Mouse (Mus musculus) hindbrain, embryonic 15.5 days (tissue): ENCODE measurements at regions not wholly inside any gene's neighbourhood (a gene's known extent, or its start where the extent isn't known, plus 50 kb on each side); places are given as distances from the start of the nearest gene placed in this dataset.

ENCODE experiments used
- ATAC-seq: fragments of 200-750 bp; cut with Nextera tagmentation; 2 replicates; pipeline ENCODE4 v1.8.0; 2017; ENCODE audit warnings: low read depth, moderate number of reproducible peaks, moderate TSS enrichment; ENCODE audit not compliant: low FRiP score
- H3K27ac ChIP-seq: fragments of 300-500 bp; sonication (generic); replicated peaks from 2 replicates; pipeline ENCODE4 v1.5.1; 2015; ENCODE audit warnings: mild to moderate bottlenecking, inconsistent platforms
- H3K27me3 ChIP-seq: fragments of 300-500 bp; sonication (generic); 2 replicates; pipeline ENCODE4 v1.6.1; 2015; ENCODE audit warnings: control low read depth, inconsistent platforms
- H3K36me3 ChIP-seq: fragments of 300-500 bp; sonication (generic); 2 replicates; pipeline ENCODE4 v1.6.1; 2015; ENCODE audit warnings: control low read depth, inconsistent platforms
- H3K4me1 ChIP-seq: fragments of 300-500 bp; sonication (generic); replicated peaks from 2 replicates; pipeline ENCODE4 v1.6.1; 2015; ENCODE audit warnings: control low read depth, inconsistent platforms
- H3K4me2 ChIP-seq: fragments of 300-500 bp; sonication (generic); 2 replicates; pipeline ENCODE4 v1.6.1; 2015; ENCODE audit warnings: moderate library complexity, mild to moderate bottlenecking, inconsistent platforms
- H3K4me3 ChIP-seq: fragments of 300-500 bp; sonication (generic); 2 replicates; pipeline ENCODE4 v1.5.1; 2015; ENCODE audit warnings: mild to moderate bottlenecking, inconsistent platforms
- H3K9ac ChIP-seq: fragments of 300-500 bp; sonication (generic); 2 replicates; pipeline ENCODE4 v1.6.1; 2015; ENCODE audit warnings: inconsistent platforms
- H3K9me3 ChIP-seq: fragments of 300-500 bp; sonication (generic); 2 replicates; pipeline ENCODE4 v1.6.1; 2016; ENCODE audit warnings: control low read depth, inconsistent platforms
- WGBS: fragments of 180-500 bp; shearing (Covaris S2); methylation state at CpG from one replicate; pipeline ENCODE4 v1.1.7; 2015; 5-methylcytosine and 5-hydroxymethylcytosine counted together

DNA sequence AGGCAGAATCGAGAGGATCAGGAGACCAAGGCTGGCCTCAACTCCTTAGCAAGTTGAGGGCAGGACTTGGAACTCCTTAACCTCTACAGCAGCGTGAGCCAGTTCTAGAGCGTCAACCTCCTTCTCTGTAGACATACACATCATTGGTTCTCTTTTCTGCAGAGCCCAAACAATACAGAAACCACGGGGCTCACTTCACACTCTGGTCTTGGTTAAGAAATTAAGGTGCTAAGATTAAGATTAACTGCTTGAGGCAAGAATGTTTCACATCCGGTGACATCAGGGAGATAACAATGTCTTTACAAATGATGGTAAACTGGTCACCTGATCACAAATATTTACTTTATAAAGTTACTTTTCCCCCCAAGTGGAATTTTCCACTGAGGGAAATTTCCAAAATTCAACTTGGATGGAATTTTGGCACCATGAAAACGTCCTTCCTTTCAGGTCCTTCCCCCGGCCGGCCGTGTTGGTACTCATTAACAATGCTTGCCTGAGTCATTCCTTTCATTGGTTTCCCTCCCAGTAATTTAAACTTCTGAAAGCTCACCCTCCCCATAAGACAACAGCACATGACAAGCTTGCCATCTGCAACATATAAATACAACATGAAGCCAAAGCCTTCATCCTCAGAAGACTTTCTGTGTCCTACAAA, 77.3 kb upstream of the Kdm7a start:
- Histone ChIP-seq H3K4me1 (no peaks in the 10 kb centered on the region), H3K4me2 (no peak overlapping the region), H3K9me3 (no peaks in the 10 kb centered on the region), H3K27ac (no peak overlapping the region), H3K4me3 (no peak overlapping the region), H3K27me3 (no peaks in the 10 kb centered on the region), H3K36me3 (no peaks in the 10 kb centered on the region), H3K9ac (no peak overlapping the region)
- WGBS, result 88% methylated on average over 9 of the region's 9 CpGs
- no peak for ATAC-seq

DNA sequence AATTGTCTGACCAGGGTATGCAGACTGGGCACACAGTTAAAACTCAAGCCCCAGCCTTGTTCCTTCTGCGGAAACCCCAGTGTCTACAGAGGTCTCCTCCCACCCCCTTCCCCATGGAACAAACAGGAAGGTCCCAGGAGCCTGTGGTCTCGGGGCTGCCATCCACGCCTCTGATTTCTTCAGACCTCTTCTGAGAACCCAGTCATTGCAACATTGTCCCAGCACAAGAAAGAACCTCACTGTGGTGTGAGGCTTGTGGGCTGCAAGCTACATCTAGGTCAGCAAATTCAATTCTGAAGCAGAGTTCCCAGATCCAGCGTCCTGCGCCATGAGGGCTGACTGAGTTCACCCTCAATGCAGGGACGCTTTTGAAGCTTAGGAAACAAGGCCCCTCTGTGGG, 71.7 kb upstream of the Kdm7a start:
- Histone ChIP-seq H3K27me3 (no peaks in the 10 kb centered on the region), H3K4me3 (no peak overlapping the region), H3K9ac (no peak overlapping the region), H3K4me2 (no peak overlapping the region), H3K4me1 (no peaks in the 10 kb centered on the region), H3K27ac (no peak overlapping the region), H3K9me3 (no peaks in the 10 kb centered on the region), H3K36me3 (no peaks in the 10 kb centered on the region)
- WGBS, result 88% methylated on average over 6 of the region's 6 CpGs
- no peak for ATAC-seq

DNA sequence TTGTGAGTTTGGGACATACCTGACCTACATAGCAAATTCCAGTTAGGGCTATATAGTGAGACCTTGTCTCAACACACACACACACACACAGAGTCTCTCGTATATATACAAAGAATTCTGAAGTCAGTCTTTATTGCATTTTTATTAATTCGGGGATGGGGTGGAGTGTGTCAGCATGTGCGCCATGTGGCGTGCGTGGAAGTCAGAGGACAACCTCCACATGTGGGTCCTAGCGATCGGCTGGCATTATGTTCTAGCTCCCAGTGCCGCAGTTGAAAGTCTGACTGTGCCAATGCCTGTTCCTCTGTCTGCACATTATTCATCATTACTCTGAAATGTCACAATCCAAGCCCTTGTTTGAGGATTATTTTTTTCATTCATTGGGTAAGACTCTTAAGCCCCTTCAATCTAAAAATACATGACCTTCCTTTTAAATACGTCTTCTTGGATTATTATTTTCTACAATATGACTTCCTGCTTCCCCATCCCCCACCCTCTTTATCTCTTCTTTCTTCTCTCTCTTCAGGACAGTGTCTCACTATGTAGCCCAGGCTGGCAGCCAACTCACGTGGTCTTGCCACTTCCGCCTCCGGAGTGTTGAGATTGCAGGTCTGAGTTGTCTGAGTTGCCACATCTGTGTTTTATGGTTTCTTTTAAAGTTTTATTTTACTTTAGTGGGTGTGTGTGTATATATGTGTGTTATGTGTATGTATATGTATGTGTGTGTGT, 68.3 kb upstream of the Kdm7a start:
- WGBS, result 89% methylated on average over 12 of the region's 12 CpGs

DNA sequence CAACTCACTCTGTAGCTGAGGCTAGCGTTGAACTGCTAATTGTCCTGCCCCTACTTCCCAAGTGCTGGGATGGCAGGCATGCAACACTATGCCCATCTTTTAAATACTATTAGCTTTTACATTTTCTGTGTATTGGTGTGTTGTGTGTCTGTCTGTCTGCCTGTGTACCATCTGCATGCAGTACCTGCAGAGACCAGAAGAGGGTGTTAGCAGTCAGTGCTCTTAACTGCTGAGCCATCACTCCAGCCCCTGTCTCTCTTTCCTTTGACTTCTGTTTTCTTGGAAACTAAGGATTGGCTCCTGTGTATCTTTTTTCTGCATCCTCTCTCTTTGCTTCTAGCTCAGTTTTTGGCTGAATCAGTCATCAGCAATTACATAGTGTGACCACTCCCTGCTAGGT, 66.8 kb upstream of the Kdm7a start:
- H3K4me3 ChIP-seq, result no peak overlapping the region
- no peaks in the 10 kb centered on the region for H3K4me1 ChIP-seq
- no peaks in the 10 kb centered on the region for H3K36me3 ChIP-seq
- H3K27ac ChIP-seq, result no peak overlapping the region
- H3K4me2 ChIP-seq, result no peak overlapping the region
- H3K9me3 ChIP-seq, result no peaks in the 10 kb centered on the region
- 93% methylated on average over 1 of the region's 1 CpGs for WGBS
- no peak for ATAC-seq
- H3K27me3 ChIP-seq, result no peaks in the 10 kb centered on the region
- H3K9ac ChIP-seq, result no peak overlapping the region

More for the DNA sequence above, 68.3 kb upstream of the Kdm7a start:
- no peak for ATAC-seq
- Histone ChIP-seq H3K36me3 (no peaks in the 10 kb centered on the region), H3K4me1 (no peaks in the 10 kb centered on the region), H3K9ac (no peak overlapping the region), H3K9me3 (no peaks in the 10 kb centered on the region), H3K4me2 (no peak overlapping the region), H3K27ac (no peak overlapping the region), H3K27me3 (no peaks in the 10 kb centered on the region), H3K4me3 (no peak overlapping the region)

DNA sequence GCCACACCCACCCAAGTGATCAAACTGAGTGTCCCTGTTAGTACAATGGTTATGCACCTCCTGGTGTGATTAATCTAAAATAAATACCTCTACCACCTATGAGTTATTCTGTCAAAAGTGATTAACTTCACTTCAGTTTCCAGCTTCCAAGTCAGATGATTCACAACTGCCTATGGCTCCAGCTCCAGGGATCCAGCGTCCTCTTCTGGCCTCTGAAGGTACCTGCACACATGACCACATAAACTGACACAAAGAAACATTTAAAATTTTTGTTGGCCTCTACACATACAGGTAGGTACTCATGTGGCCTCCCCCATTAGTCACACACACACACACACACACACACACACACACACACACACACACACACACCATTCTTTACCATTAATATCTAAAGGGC, 63.9 kb upstream of the Kdm7a start:
- H3K36me3 ChIP-seq, result no peaks in the 10 kb centered on the region
- ATAC-seq, result no peak
- H3K27me3 ChIP-seq, result no peaks in the 10 kb centered on the region
- H3K4me1 ChIP-seq, result no peaks in the 10 kb centered on the region
- H3K9me3 ChIP-seq, result no peaks in the 10 kb centered on the region
- no peak overlapping the region for H3K4me2 ChIP-seq
- 94% methylated on average over 1 of the region's 1 CpGs for WGBS
- no peak overlapping the region for H3K9ac ChIP-seq
- H3K27ac ChIP-seq, result no peak overlapping the region
- H3K4me3 ChIP-seq, result no peak overlapping the region

DNA sequence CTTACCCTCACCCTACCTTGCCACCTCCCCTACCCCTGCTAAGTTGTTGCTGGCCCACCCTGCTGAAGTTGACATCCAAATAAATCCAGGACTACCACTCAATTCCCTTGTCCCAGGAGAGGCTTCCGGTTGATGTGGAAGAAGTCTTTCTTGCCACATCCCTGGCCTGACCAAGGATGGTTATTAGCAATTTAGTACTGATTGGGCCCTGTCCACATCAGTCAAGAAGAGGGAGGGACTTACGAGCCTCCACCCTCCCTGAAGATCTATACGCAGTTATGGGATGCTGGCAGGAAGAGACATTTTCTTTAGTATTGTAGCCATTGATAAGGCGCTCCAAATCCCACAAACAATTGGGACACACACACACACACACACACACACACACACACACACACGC, 63.1 kb upstream of the Kdm7a start:
- no peak overlapping the region for H3K4me3 ChIP-seq
- no peak overlapping the region for H3K27ac ChIP-seq
- no peak overlapping the region for H3K4me2 ChIP-seq
- no peak overlapping the region for H3K9ac ChIP-seq
- no peak for ATAC-seq
- no peaks in the 10 kb centered on the region for H3K4me1 ChIP-seq
- 60% methylated on average over 5 of the region's 5 CpGs for WGBS
- H3K36me3 ChIP-seq, result no peaks in the 10 kb centered on the region
- H3K27me3 ChIP-seq, result no peaks in the 10 kb centered on the region
- H3K9me3 ChIP-seq, result no peaks in the 10 kb centered on the region

DNA sequence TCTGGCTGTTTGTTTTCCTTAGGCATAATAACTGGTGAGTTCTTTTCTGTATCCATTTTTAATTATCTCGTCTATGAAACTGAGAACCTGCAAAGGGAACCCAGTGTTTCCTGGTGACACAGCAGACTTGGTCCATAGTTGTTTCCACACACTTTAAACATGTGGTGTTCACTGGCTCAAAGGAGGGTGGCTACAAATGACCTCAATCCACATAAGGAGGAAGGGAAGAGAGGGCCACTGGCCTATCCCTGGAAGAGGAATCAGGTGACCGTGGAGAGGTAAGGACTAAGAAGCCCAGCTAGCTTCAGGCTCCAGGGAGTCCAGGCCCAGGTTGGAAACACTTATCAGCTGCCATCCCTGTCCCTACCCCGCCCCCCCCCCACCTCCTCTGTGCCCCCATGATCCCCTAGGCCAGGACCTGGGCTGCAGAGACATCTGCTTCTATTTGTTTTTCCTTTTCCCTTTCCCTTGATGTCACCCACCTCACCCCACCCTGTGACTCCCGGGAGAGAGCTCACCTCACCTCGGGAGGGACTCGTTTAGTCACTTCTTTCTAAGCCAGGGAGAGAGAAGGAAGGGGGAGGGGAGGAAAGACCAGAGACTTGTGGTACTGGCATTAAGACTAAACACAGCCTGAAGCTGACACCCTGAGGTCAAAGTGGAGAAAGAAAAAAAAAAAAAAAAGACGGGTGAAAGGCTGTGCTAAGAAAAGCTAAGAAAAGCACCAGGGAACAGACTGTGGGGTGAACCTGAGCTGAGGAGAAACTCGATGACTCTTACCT, 62.2 kb upstream of the Kdm7a start:
- H3K9ac ChIP-seq, result no peak overlapping the region
- no peaks in the 10 kb centered on the region for H3K4me1 ChIP-seq
- no peaks in the 10 kb centered on the region for H3K36me3 ChIP-seq
- H3K4me3 ChIP-seq, result no peak overlapping the region
- H3K9me3 ChIP-seq, result no peaks in the 10 kb centered on the region
- H3K4me2 ChIP-seq, result no peak overlapping the region
- H3K27me3 ChIP-seq, result no peaks in the 10 kb centered on the region
- WGBS, result 27% methylated on average over 8 of the region's 8 CpGs
- H3K27ac ChIP-seq, result no peak overlapping the region
- ATAC-seq, result no peak

DNA sequence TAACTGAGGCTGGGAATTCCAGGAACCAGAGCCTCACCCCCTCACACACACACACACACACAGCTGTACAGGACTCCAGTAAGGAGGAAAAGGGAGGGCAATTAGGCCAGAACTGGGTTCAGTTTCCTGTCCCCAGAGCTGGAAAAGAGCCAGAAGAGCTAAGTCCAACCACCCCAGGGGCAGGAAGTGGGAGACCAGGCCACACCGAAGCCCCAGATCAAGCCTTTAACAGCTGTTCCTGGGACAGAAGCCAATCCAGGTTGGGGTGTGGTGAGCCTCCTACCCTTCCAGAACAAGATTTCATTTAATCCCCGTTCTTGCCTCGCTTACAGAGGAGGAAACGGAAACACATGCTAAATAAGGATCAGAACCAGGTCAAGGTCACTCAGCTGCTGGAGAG, 58.1 kb upstream of the Kdm7a start:
- Histone ChIP-seq H3K4me3 (no peak overlapping the region), H3K9me3 (no peaks in the 10 kb centered on the region)

DNA sequence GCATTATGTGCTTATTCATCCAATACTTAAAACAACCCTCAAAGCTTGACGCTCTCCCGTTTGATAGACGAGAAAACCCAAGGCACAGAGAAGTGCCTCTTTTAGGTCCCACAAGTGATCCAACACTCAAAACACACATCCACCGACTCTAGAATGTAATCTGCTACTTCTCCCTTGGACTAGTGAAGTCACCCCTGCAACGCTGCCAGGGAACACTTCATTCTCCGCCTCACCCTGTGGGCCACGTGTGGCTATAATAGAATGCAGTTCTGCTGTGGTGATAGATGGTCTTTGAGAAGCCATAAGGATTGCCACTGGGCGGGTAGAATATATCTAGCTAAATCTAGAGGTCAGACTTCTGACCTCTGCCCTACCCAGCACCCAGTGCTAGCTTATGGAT, 57.0 kb upstream of the Kdm7a start:
- ATAC-seq, result no peak
- Histone ChIP-seq H3K36me3 (no peaks in the 10 kb centered on the region), H3K4me1 (no peaks in the 10 kb centered on the region), H3K4me3 (no peak overlapping the region), H3K9ac (no peak overlapping the region), H3K4me2 (no peak overlapping the region), H3K27ac (no peak overlapping the region), H3K27me3 (no peaks in the 10 kb centered on the region), H3K9me3 (no peaks in the 10 kb centered on the region)
- WGBS, result 74% methylated on average over 8 of the region's 8 CpGs

More for the DNA sequence above, 58.1 kb upstream of the Kdm7a start:
- Histone ChIP-seq H3K4me2 (no peak overlapping the region), H3K9ac (no peak overlapping the region), H3K4me1 (no peaks in the 10 kb centered on the region), H3K27me3 (no peaks in the 10 kb centered on the region), H3K27ac (no peak overlapping the region), H3K36me3 (no peaks in the 10 kb centered on the region)
- ATAC-seq, result no peak
- WGBS, result 72% methylated on average over 4 of the region's 4 CpGs

DNA sequence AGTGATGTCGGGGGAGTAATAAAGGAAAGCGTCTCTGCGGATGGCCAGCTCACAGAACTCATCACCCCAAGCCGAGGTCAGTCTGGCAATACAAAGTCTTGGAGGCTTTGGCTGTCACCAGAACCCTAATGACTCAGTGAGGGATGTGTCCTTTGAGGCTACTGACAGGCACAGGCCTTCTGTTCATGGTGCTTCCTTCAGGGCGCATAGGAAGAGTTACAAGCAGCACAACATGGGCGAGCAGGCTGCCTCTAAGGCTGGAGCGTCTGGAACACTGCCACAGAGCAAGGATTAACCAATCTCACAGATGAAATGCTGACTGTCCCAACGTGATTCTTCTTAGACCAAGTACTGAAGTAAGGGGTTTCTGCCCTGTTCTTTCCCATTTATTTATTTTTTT, 55.4 kb upstream of the Kdm7a start:
- H3K9me3 ChIP-seq, result no peaks in the 10 kb centered on the region
- H3K36me3 ChIP-seq, result no peaks in the 10 kb centered on the region
- 57% methylated on average over 8 of the region's 8 CpGs for WGBS
- H3K27me3 ChIP-seq, result no peaks in the 10 kb centered on the region
- H3K9ac ChIP-seq, result no peak overlapping the region
- H3K27ac ChIP-seq, result no peak overlapping the region
- H3K4me2 ChIP-seq, result no peak overlapping the region
- no peak overlapping the region for H3K4me3 ChIP-seq
- no peak for ATAC-seq
- H3K4me1 ChIP-seq, result peaks cover 12% of the 10 kb centered on the region

DNA sequence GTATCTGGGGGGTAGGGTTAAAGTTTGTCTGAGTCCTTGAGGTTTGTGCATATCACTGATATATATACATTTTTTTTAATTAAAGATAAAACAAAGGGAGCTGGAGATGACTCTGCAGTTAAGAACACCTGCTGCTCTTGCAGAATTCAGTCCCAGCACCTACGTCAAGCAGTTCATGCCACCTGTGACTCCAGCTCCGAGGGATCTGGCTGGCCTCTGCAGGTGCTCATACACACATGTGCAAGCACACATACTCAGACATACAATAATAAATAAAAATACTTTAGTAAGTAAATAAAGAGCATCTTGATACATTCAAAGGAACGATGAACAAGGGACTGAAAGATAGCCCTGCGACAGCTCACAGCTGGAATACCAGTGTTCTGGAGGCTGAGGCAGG, 53.9 kb upstream of the Kdm7a start:
- 94% methylated on average over 4 of the region's 4 CpGs for WGBS
- Histone ChIP-seq H3K27ac (no peak overlapping the region), H3K36me3 (no peaks in the 10 kb centered on the region), H3K9me3 (no peaks in the 10 kb centered on the region), H3K4me2 (no peak overlapping the region), H3K9ac (no peak overlapping the region), H3K4me3 (no peak overlapping the region), H3K4me1 (peaks cover 22% of the 10 kb centered on the region), H3K27me3 (no peaks in the 10 kb centered on the region)
- no peak for ATAC-seq

DNA sequence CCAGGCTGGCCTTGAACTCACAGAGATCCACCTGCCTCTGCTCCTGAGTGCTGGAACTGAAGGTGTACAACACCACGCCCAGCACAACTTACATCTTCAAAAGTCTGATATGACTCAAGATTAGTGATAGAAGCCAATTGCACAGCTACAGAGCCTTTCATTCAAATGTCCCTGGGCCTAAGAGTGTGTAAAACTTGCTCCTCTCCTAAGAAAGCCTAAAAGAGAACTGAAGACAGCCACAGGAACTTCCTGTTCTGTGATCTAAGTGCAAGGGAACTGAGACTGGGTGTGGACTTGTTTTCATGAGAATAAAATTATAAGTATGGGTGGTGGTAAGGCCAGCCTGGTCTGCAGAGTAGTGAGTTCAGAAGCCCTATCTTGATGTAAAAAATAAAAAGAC, 52.5 kb upstream of the Kdm7a start:
- Histone ChIP-seq H3K9me3 (no peaks in the 10 kb centered on the region), H3K4me3 (no peak overlapping the region), H3K4me2 (no peak overlapping the region), H3K27ac (no peak overlapping the region), H3K36me3 (no peaks in the 10 kb centered on the region), H3K4me1 (peaks cover 22% of the 10 kb centered on the region), H3K27me3 (no peaks in the 10 kb centered on the region), H3K9ac (no peak overlapping the region)
- 96% methylated on average over 1 of the region's 1 CpGs for WGBS
- no peak for ATAC-seq
